Mouse (Mus musculus): ENCODE results near the gene Dynlt1a. TPM values are rescaled to one million over a fixed set of nuclear protein-coding genes. Genes with fewer than 3 reads are reported as not detected.
A peak's percentile ranks its signal among the peaks of the same experiment; 100 is the strongest.
"Not testable (repeated sequence)": the region's sequence is repeated elsewhere in the genome, so short reads cannot be mapped to it uniquely, and the experiment has no call there.

Gene Dynlt1a
- polyA plus RNA-seq, 1 experiment from 2014 or later, result 47.9 TPM

DNA sequence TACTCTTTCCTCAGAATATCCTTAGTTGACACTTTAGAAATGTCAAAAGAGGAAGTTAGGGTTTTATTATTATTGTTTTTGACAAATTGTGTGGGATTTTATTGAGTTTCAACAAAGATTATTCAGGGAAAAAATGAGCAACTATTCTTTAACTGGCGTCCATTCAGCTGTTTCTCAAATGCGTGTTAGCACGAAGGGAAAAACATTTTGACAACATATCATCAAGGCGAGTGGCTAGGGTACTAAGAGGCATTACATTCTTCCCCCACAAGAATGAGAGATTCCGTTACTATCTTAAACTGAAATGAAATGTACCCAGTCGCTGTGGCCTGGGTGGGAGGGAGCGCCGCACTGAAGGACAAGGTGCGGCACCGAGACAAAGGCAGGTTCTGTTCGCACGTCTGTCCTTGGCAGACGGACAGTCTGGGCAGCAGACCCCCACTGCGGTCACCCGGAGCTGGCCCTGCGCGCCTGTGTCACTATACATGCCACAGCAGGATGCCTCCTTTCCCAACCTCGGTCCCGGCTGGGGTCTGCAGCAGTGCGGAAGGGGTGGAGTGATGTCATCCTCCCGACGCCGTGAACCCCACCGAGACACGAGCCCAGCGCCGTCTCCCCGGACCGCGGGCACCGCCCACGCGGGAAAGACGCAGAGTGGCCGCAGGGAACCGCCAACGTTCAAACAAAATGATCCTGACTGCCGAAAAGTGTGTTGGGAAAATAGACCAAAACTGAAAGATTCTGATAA, 747 bp downstream of the Dynlt1a start:
- ATAC-seq, result peak; percentile 53
- H3K4me3 ChIP-seq (ENCODE audit: low read length), result peak overlapping the region; percentile 42
- H3K27ac ChIP-seq (ENCODE audit: low read depth, low read length), result 0 out of 2 replicates have a peak overlapping the region, but pooled peaks have one; percentile 34
- H3K9ac ChIP-seq (ENCODE audit: low read depth, low read length), result peak overlapping the region; percentile 53
- not testable (repeated sequence) for H3K27me3 ChIP-seq (replicated peaks; ENCODE audit: control insufficient read depth, insufficient read depth, low read length); H3K9me3 ChIP-seq (ENCODE audit: control insufficient read depth, low read length); H3K36me3 ChIP-seq (ENCODE audit: control insufficient read depth, insufficient read depth, low read length); H3K4me1 ChIP-seq (ENCODE audit: control insufficient read depth, insufficient read depth, low read depth, low read length)
- peak overlapping the region; percentile 52 for H3K4me2 ChIP-seq (ENCODE audit: low read length)
- WGBS, result 2% methylated on average over 34 of the region's 38 CpGs

DNA sequence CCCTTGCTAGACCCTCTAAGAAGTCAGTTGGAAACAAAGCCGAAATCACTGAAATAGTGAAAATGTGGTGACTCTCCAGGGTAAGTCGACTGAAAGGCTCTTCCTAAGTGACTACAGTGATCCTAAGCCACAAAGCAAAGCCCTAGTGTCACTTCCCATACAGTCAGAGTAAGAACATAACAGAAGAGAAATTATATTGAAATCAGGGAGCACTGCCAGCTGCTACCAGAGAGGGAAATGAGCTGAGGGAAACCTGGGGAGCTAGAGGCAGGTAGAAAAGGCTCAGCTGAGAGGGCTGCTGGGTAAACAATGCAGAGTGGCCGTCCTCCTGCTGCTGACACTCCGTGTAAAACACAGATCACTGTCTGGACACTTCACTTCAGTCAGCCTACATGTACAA, 1.6 kb downstream of the Dynlt1a start:
- H3K27me3 ChIP-seq (replicated peaks; ENCODE audit: control insufficient read depth, insufficient read depth, low read length); H3K27ac ChIP-seq (ENCODE audit: low read depth, low read length); H3K4me2 ChIP-seq (ENCODE audit: low read length); H3K4me3 ChIP-seq (ENCODE audit: low read length); H3K9ac ChIP-seq (ENCODE audit: low read depth, low read length); ATAC-seq; H3K36me3 ChIP-seq (ENCODE audit: control insufficient read depth, insufficient read depth, low read length); H3K9me3 ChIP-seq (ENCODE audit: control insufficient read depth, low read length); H3K4me1 ChIP-seq (ENCODE audit: control insufficient read depth, insufficient read depth, low read depth, low read length): not testable (repeated sequence)
- no CpG with 5 or more reads among the region's 4 CpGs for WGBS

DNA sequence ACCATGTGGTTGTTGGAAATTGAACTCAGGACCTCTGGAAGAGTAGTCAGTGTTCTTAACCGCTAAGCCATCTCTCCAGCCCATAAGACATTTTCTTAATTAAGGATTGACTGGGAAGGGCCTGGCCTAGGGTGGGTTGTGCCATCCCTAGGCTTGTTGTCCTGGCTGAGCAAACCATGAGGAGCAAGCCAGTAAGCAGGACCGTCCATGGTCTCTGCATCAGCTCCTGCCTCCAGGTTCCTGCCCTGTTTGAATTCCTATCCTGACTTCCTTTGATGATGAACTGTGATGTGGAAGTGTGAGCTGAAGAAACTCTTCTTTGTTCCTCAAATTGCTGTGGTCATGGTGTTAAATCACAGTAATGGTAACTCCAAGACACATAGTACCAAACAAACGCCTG, 2.8 kb downstream of the Dynlt1a start:
- H3K4me3 ChIP-seq (ENCODE audit: low read length); H3K4me1 ChIP-seq (ENCODE audit: control insufficient read depth, insufficient read depth, low read depth, low read length); H3K4me2 ChIP-seq (ENCODE audit: low read length); H3K36me3 ChIP-seq (ENCODE audit: control insufficient read depth, insufficient read depth, low read length); ATAC-seq; H3K27me3 ChIP-seq (replicated peaks; ENCODE audit: control insufficient read depth, insufficient read depth, low read length); H3K27ac ChIP-seq (ENCODE audit: low read depth, low read length); H3K9ac ChIP-seq (ENCODE audit: low read depth, low read length); H3K9me3 ChIP-seq (ENCODE audit: control insufficient read depth, low read length): not testable (repeated sequence)
- WGBS, result 82% methylated on average over 2 of the region's 3 CpGs

- H3K4me2 ChIP-seq (ENCODE audit: low read length); H3K27ac ChIP-seq (ENCODE audit: low read depth, low read length); H3K27me3 ChIP-seq (replicated peaks; ENCODE audit: control insufficient read depth, insufficient read depth, low read length); H3K9ac ChIP-seq (ENCODE audit: low read depth, low read length); H3K36me3 ChIP-seq (ENCODE audit: control insufficient read depth, insufficient read depth, low read length); H3K4me3 ChIP-seq (ENCODE audit: low read length); H3K9me3 ChIP-seq (ENCODE audit: control insufficient read depth, low read length); H3K4me1 ChIP-seq (ENCODE audit: control insufficient read depth, insufficient read depth, low read depth, low read length); ATAC-seq: not testable (repeated sequence)
- 59% methylated on average over 3 of the region's 3 CpGs for WGBS
Measured at GRCm38 (mm10) chr17:6312755-6313154, 4.5 kb downstream of the Dynlt1a start.

DNA sequence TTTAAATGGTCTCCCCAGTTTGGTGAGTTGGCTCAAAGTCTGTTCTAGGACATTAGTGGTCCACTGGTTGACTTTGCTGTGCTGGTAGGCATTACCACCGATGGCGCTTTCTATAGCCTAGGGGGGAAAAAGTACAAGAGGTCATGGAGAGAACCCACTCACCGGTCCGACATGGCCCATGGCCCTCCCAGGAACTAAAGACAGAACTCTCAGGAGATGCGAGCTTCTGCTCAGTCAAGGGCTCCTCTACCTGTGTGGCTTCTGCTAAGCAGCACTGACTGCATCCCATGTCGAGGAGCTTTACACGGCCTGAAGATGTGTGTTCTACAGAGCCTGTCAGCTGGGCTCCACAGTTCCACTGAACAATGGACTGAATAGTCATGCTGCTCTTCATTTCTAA, 5.6 kb downstream of the Dynlt1a start:
- not testable (repeated sequence) for H3K4me2 ChIP-seq (ENCODE audit: low read length); ATAC-seq; H3K9ac ChIP-seq (ENCODE audit: low read depth, low read length); H3K27me3 ChIP-seq (replicated peaks; ENCODE audit: control insufficient read depth, insufficient read depth, low read length); H3K4me3 ChIP-seq (ENCODE audit: low read length); H3K9me3 ChIP-seq (ENCODE audit: control insufficient read depth, low read length); H3K27ac ChIP-seq (ENCODE audit: low read depth, low read length); H3K36me3 ChIP-seq (ENCODE audit: control insufficient read depth, insufficient read depth, low read length); H3K4me1 ChIP-seq (ENCODE audit: control insufficient read depth, insufficient read depth, low read depth, low read length)
- WGBS, result 96% methylated on average over 7 of the region's 7 CpGs

DNA sequence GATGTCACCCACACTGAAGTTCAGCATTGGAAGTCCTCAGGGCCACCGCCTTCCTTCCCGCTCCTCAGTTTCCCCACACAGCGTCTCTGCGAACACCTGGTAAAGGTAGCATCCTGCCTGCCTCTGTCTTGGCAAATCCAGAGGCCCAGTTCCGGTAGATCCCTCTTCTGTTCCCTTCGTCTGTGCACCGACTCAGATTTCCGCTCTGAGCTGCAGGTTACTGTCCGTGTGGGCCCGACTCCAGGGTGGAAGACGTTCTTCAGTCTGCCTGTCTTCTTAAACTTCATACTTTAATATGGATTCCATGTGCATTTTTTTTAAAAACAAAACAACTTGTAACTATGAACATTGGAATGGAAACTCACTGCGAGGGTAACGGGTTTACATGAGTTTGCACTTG, 10.8 kb downstream of the Dynlt1a start:
- not testable (repeated sequence) for H3K9me3 ChIP-seq (ENCODE audit: control insufficient read depth, low read length); H3K27me3 ChIP-seq (replicated peaks; ENCODE audit: control insufficient read depth, insufficient read depth, low read length); H3K9ac ChIP-seq (ENCODE audit: low read depth, low read length); H3K4me3 ChIP-seq (ENCODE audit: low read length); H3K36me3 ChIP-seq (ENCODE audit: control insufficient read depth, insufficient read depth, low read length); H3K4me1 ChIP-seq (ENCODE audit: control insufficient read depth, insufficient read depth, low read depth, low read length); H3K4me2 ChIP-seq (ENCODE audit: low read length); H3K27ac ChIP-seq (ENCODE audit: low read depth, low read length); ATAC-seq
- WGBS, result 94% methylated on average over 9 of the region's 13 CpGs

GRCm38 (mm10) chr17:6305656-6306270, 11.5 kb downstream of the Dynlt1a start:
- H3K9me3 ChIP-seq (ENCODE audit: control insufficient read depth, low read length); H3K4me3 ChIP-seq (ENCODE audit: low read length); H3K9ac ChIP-seq (ENCODE audit: low read depth, low read length); H3K27me3 ChIP-seq (replicated peaks; ENCODE audit: control insufficient read depth, insufficient read depth, low read length); ATAC-seq; H3K36me3 ChIP-seq (ENCODE audit: control insufficient read depth, insufficient read depth, low read length); H3K4me1 ChIP-seq (ENCODE audit: control insufficient read depth, insufficient read depth, low read depth, low read length); H3K27ac ChIP-seq (ENCODE audit: low read depth, low read length); H3K4me2 ChIP-seq (ENCODE audit: low read length): not testable (repeated sequence)
- 67% methylated on average over 11 of the region's 12 CpGs for WGBS

DNA sequence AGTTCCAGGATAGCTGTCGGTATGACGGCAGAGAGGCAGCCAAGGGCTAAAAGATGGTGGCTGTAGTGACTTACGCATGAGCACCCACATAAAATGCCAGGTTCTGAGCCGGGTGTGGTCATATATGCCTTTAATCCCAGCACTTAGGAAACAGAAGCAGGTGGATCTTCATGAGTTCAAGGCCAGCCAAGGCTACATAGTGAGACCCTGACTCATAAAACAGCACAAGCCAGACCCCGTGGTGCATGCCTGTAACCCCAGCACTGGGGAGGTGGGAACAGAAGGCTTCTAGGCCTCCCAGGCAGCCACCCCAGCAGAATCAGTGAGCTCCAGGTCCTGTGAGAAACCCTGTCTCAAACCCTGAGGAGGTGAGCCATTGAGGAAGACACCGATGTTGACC, 12.4 kb downstream of the Dynlt1a start:
- ATAC-seq; H3K9me3 ChIP-seq (ENCODE audit: control insufficient read depth, low read length); H3K27ac ChIP-seq (ENCODE audit: low read depth, low read length); H3K27me3 ChIP-seq (replicated peaks; ENCODE audit: control insufficient read depth, insufficient read depth, low read length); H3K36me3 ChIP-seq (ENCODE audit: control insufficient read depth, insufficient read depth, low read length); H3K9ac ChIP-seq (ENCODE audit: low read depth, low read length); H3K4me2 ChIP-seq (ENCODE audit: low read length); H3K4me1 ChIP-seq (ENCODE audit: control insufficient read depth, insufficient read depth, low read depth, low read length); H3K4me3 ChIP-seq (ENCODE audit: low read length): not testable (repeated sequence)
- 96% methylated on average over 4 of the region's 6 CpGs for WGBS

GRCm38 (mm10) chr17:6300190-6300863, 17.0 kb downstream of the Dynlt1a start:
- not testable (repeated sequence) for H3K36me3 ChIP-seq (ENCODE audit: control insufficient read depth, insufficient read depth, low read length); ATAC-seq; H3K4me2 ChIP-seq (ENCODE audit: low read length); H3K9me3 ChIP-seq (ENCODE audit: control insufficient read depth, low read length); H3K27me3 ChIP-seq (replicated peaks; ENCODE audit: control insufficient read depth, insufficient read depth, low read length); H3K4me3 ChIP-seq (ENCODE audit: low read length); H3K27ac ChIP-seq (ENCODE audit: low read depth, low read length); H3K4me1 ChIP-seq (ENCODE audit: control insufficient read depth, insufficient read depth, low read depth, low read length); H3K9ac ChIP-seq (ENCODE audit: low read depth, low read length)
- WGBS, result 63% methylated on average over 4 of the region's 12 CpGs

Measured in hindbrain, embryonic 16.5 days (tissue).